Mouse (Mus musculus): Measurements from ENCODE around the gene BC004004.
A peak's percentile ranks its signal among the peaks of the same experiment; 100 is the strongest.
"Not testable (repeated sequence)": the region's sequence is repeated elsewhere in the genome, so short reads cannot be mapped to it uniquely, and the experiment has no call there.

The BC004004 gene

GRCm38 (mm10) chr17:29261603-29262258 lies 6.9 kb upstream of the BC004004 start:
- no peak for DNase-seq

GRCm38 (mm10) chr17:29262259-29262649 lies 6.3 kb upstream of the BC004004 start:
- no peak for DNase-seq

- DNase-seq = no peak
These were observed 5.2 kb upstream of the BC004004 start for GRCm38 (mm10) chr17:29263417-29263816.

GRCm38 (mm10) chr17:29263840-29264633 lies 4.6 kb upstream of the BC004004 start, which contains the start of gene Ppil1:
TSS of gene Ppil1 (minus strand) at chr17:29264186.
- DNase-seq = peak; percentile 87

GRCm38 (mm10) chr17:29264760-29265159 lies 3.8 kb upstream of the BC004004 start:
- no peak for DNase-seq

- not testable (repeated sequence) for DNase-seq
These were observed 1.5 kb upstream of the BC004004 start for GRCm38 (mm10) chr17:29267040-29267439.

- DNase-seq = peak; percentile 48
These were observed 482 bp upstream of the BC004004 start for GRCm38 (mm10) chr17:29267931-29268681.

- no peak for DNase-seq
These were observed 740 bp downstream of the BC004004 start for GRCm38 (mm10) chr17:29269349-29269706.

GRCm38 (mm10) chr17:29270148-29270698 lies 1.6 kb downstream of the BC004004 start:
- no peak for DNase-seq

GRCm38 (mm10) chr17:29273156-29273555 lies 4.6 kb downstream of the BC004004 start:
- DNase-seq = no peak

GRCm38 (mm10) chr17:29273889-29274288 lies 5.3 kb downstream of the BC004004 start:
- peak; percentile 57 for DNase-seq

- no peak for DNase-seq
These were observed 11.8 kb downstream of the BC004004 start for GRCm38 (mm10) chr17:29280422-29280821.

GRCm38 (mm10) chr17:29281541-29281940 lies 13.0 kb downstream of the BC004004 start:
- DNase-seq = no peak

- DNase-seq = no peak
These were observed 13.8 kb downstream of the BC004004 start for GRCm38 (mm10) chr17:29282216-29282952.

GRCm38 (mm10) chr17:29291793-29292192 lies 23.2 kb downstream of the BC004004 start:
- no peak for DNase-seq

- no peak for DNase-seq
These were observed 24.4 kb downstream of the BC004004 start for GRCm38 (mm10) chr17:29292996-29293395.

GRCm38 (mm10) chr17:29293807-29294605 lies 25.4 kb downstream of the BC004004 start:
- DNase-seq = peak; percentile 61

GRCm38 (mm10) chr17:29295835-29296234 lies 27.2 kb downstream of the BC004004 start:
- no peak for DNase-seq

GRCm38 (mm10) chr17:29297321-29297720 lies 28.7 kb downstream of the BC004004 start:
- no peak for DNase-seq

GRCm38 (mm10) chr17:29297813-29298212 lies 29.2 kb downstream of the BC004004 start:
- no peak for DNase-seq

- DNase-seq = no peak
These were observed 30.7 kb downstream of the BC004004 start for GRCm38 (mm10) chr17:29299282-29299681.

GRCm38 (mm10) chr17:29300926-29301325 lies 32.3 kb downstream of the BC004004 start:
- no peak for DNase-seq
